Mouse (Mus musculus): ENCODE measurements at regions not wholly inside any gene's neighbourhood (a gene's known extent, or its start where the extent isn't known, plus 50 kb on each side); places are given as distances from the start of the nearest gene placed in this dataset.

GRCm38 (mm10) chr6:89006997-89007396 lies 104.9 kb downstream of the Tpra1 start:
- no peak for DNase-seq (ENCODE audit: low spot score in 2 of 2)

GRCm38 (mm10) chr6:89007516-89007915 lies 105.5 kb downstream of the Tpra1 start:
- no peak for DNase-seq (ENCODE audit: low spot score in 2 of 2)

- DNase-seq (ENCODE audit: low spot score in 2 of 2): no peak
These were observed 106.6 kb downstream of the Tpra1 start for GRCm38 (mm10) chr6:89008614-89009171.

- no peak for DNase-seq (ENCODE audit: low spot score in 2 of 2)
These were observed 111.1 kb downstream of the Tpra1 start for GRCm38 (mm10) chr6:89012998-89013689.

GRCm38 (mm10) chr6:89013690-89014061 lies 111.6 kb downstream of the Tpra1 start:
- DNase-seq (ENCODE audit: low spot score in 2 of 2): no peak

GRCm38 (mm10) chr6:89024101-89024650 lies 122.1 kb downstream of the Tpra1 start:
- DNase-seq (ENCODE audit: low spot score in 2 of 2): no peak

- no peak for DNase-seq (ENCODE audit: low spot score in 2 of 2)
These were observed 131.6 kb downstream of the Tpra1 start for GRCm38 (mm10) chr6:89033433-89034298.

GRCm38 (mm10) chr6:89034455-89034854 lies 132.4 kb downstream of the Tpra1 start:
- DNase-seq (ENCODE audit: low spot score in 2 of 2): no peak

- no peak for DNase-seq (ENCODE audit: low spot score in 2 of 2)
These were observed 133.2 kb downstream of the Tpra1 start for GRCm38 (mm10) chr6:89035061-89035835.

GRCm38 (mm10) chr6:89035836-89036156 lies 133.7 kb downstream of the Tpra1 start:
- DNase-seq (ENCODE audit: low spot score in 2 of 2): no peak

- DNase-seq (ENCODE audit: low spot score in 2 of 2): no peak
These were observed 135.3 kb downstream of the Tpra1 start for GRCm38 (mm10) chr6:89037392-89037791.

GRCm38 (mm10) chr6:89037901-89038300 lies 135.8 kb downstream of the Tpra1 start:
- DNase-seq (ENCODE audit: low spot score in 2 of 2): no peak

GRCm38 (mm10) chr6:89040919-89041318 lies 138.9 kb downstream of the Tpra1 start:
- no peak for DNase-seq (ENCODE audit: low spot score in 2 of 2)

- peak; percentile 47 to 71 for DNase-seq (ENCODE audit: low spot score in 2 of 2)
These were observed 140.6 kb downstream of the Tpra1 start for GRCm38 (mm10) chr6:89042478-89043239.

GRCm38 (mm10) chr6:89045436-89045966 lies 143.4 kb downstream of the Tpra1 start:
- DNase-seq (ENCODE audit: low spot score in 2 of 2): no peak

- no peak for DNase-seq (ENCODE audit: low spot score in 2 of 2)
These were observed 144.4 kb downstream of the Tpra1 start for GRCm38 (mm10) chr6:89046476-89046875.

- DNase-seq (ENCODE audit: low spot score in 2 of 2): peak in 1 of 2 experiments; percentile 49
These were observed 145.7 kb downstream of the Tpra1 start for GRCm38 (mm10) chr6:89047629-89048332.

- no peak for DNase-seq (ENCODE audit: low spot score in 2 of 2)
These were observed 147.2 kb downstream of the Tpra1 start for GRCm38 (mm10) chr6:89049290-89049689.

- DNase-seq (ENCODE audit: low spot score in 2 of 2): no peak
These were observed 148.7 kb downstream of the Tpra1 start for GRCm38 (mm10) chr6:89050575-89051270.
